Mouse (Mus musculus) heart, postnatal 0 days (tissue): ENCODE measurements around the gene Poldip2.

Source experiments
- CTCF ChIP-seq: IDR thresholded peaks from 2 replicates; pipeline ENCODE4 v1.5.1; 2016; ENCODE audit warnings: antibody characterized with exemption, control low read depth, low read depth
- EP300 ChIP-seq: IDR thresholded peaks from 2 replicates; pipeline ENCODE4 v1.6.1; 2016; ENCODE audit warnings: antibody characterized with exemption, low read depth

- TF ChIP-seq CTCF = no peak
- TF ChIP-seq EP300 = no peak
These were observed 43.6 kb downstream of the Poldip2 start for GRCm38 (mm10) chr11:78555623-78556022.
